Mouse (Mus musculus) midbrain, embryonic 16.5 days (tissue): ENCODE measurements at regions not wholly inside any gene's neighbourhood (a gene's known extent, or its start where the extent isn't known, plus 50 kb on each side); places are given as distances from the start of the nearest gene placed in this dataset.

Experiments
- ATAC-seq: fragments of 200-750 bp; cut with Nextera tagmentation; 2 replicates; pipeline ENCODE4 v1.8.0; 2017; ENCODE audit warnings: moderate TSS enrichment
- H3K27ac ChIP-seq: fragments of 300-500 bp; sonication (generic); 2 replicates; pipeline ENCODE4 v1.5.1; 2014; ENCODE audit warnings: mild to moderate bottlenecking, low read length, mixed read lengths
- H3K27me3 ChIP-seq: fragments of 300-500 bp; sonication (generic); 2 replicates; pipeline ENCODE4 v1.6.1; 2014; ENCODE audit warnings: low read depth, low read length, mixed read lengths; ENCODE audit not compliant: control insufficient read depth, insufficient read depth
- H3K36me3 ChIP-seq: fragments of 300-500 bp; sonication (generic); 2 replicates; pipeline ENCODE4 v1.6.1; 2014; ENCODE audit warnings: mild to moderate bottlenecking, low read length, moderate library complexity, mixed read lengths; ENCODE audit not compliant: control insufficient read depth, insufficient read depth
- H3K4me1 ChIP-seq: fragments of 300-500 bp; sonication (generic); 2 replicates; pipeline ENCODE4 v1.6.1; 2014; ENCODE audit warnings: mild to moderate bottlenecking, low read length, mixed read lengths; ENCODE audit not compliant: control insufficient read depth, insufficient read depth
- H3K4me2 ChIP-seq: fragments of 300-500 bp; sonication (generic); 2 replicates; pipeline ENCODE4 v1.6.1; 2014; ENCODE audit warnings: mild to moderate bottlenecking, low read length, mixed read lengths
- H3K4me3 ChIP-seq: fragments of 300-500 bp; sonication (generic); 2 replicates; pipeline ENCODE4 v1.5.1; 2014; ENCODE audit warnings: low read depth, mild to moderate bottlenecking, low read length, moderate library complexity, mixed read lengths
- H3K9ac ChIP-seq: fragments of 300-500 bp; sonication (generic); 2 replicates; pipeline ENCODE4 v1.6.1; 2014; ENCODE audit warnings: low read depth, low read length, mixed read lengths
- H3K9me3 ChIP-seq: fragments of 300-500 bp; sonication (generic); replicated peaks from 2 replicates; pipeline ENCODE4 v1.6.1; 2014; ENCODE audit warnings: mild to moderate bottlenecking, low read length, mixed read lengths; ENCODE audit not compliant: control insufficient read depth, poor library complexity, severe bottlenecking
- WGBS: fragments of 180-500 bp; shearing (Covaris S2); extraction: QIAGEN DNeasy Blood & Tissue Kit; methylation state at CpG from one replicate; pipeline ENCODE4 v1.1.7; 2014; 5-methylcytosine and 5-hydroxymethylcytosine counted together

GRCm38 (mm10) chr17:84000115-84000514, 152.4 kb upstream of the Haao start:
- Histone ChIP-seq H3K9ac (no peak overlapping the region), H3K27ac (no peak overlapping the region), H3K4me3 (no peak overlapping the region), H3K27me3 (no peaks in the 10 kb centered on the region), H3K36me3 (no peaks in the 10 kb centered on the region), H3K4me2 (no peak overlapping the region), H3K4me1 (no peaks in the 10 kb centered on the region), H3K9me3 (no peaks in the 10 kb centered on the region)
- no peak for ATAC-seq
- 75% methylated on average over 6 of the region's 6 CpGs for WGBS

GRCm38 (mm10) chr17:83998972-83999545, 151.3 kb upstream of the Haao start:
- Histone ChIP-seq H3K4me3 (no peak overlapping the region), H3K36me3 (no peaks in the 10 kb centered on the region), H3K27me3 (no peaks in the 10 kb centered on the region), H3K27ac (no peak overlapping the region), H3K4me2 (no peak overlapping the region), H3K9me3 (no peaks in the 10 kb centered on the region), H3K9ac (no peak overlapping the region), H3K4me1 (no peaks in the 10 kb centered on the region)
- 85% methylated on average over 10 of the region's 10 CpGs for WGBS
- no peak for ATAC-seq

- no peak for ATAC-seq
- no peaks in the 10 kb centered on the region for H3K27me3 ChIP-seq
- H3K9me3 ChIP-seq = no peaks in the 10 kb centered on the region
- H3K36me3 ChIP-seq = no peaks in the 10 kb centered on the region
- 93% methylated on average over 7 of the region's 7 CpGs for WGBS
- H3K4me2 ChIP-seq = no peak overlapping the region
- H3K9ac ChIP-seq = no peak overlapping the region
- H3K4me1 ChIP-seq = no peaks in the 10 kb centered on the region
- no peak overlapping the region for H3K4me3 ChIP-seq
- H3K27ac ChIP-seq = no peak overlapping the region
Observed at GRCm38 (mm10) chr17:83998341-83998740, 150.6 kb upstream of the Haao start.

DNA sequence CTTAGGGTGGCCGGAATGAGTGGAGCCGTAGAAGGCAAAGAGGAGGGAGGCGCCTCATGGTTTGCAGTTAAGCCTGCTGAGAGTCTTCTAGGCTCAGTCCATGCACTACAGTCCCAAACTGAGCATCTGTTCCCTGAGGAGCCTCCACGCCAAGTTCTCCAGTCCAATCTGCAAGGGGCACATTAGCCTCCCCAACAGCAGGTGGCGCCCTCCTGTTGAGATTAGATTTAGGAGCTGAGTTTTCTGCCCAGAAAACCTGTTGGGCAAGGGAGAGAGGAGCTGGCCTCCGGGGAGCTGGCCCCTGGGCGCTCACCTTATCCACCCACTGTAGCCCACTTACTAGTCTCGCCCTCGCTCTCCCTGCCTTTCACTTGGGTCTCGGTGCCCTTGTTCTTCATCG, 150.0 kb upstream of the Haao start:
- no peak overlapping the region for H3K4me2 ChIP-seq
- H3K36me3 ChIP-seq = no peaks in the 10 kb centered on the region
- H3K4me3 ChIP-seq = no peak overlapping the region
- no peak overlapping the region for H3K9ac ChIP-seq
- H3K9me3 ChIP-seq = no peaks in the 10 kb centered on the region
- H3K4me1 ChIP-seq = no peaks in the 10 kb centered on the region
- no peak overlapping the region for H3K27ac ChIP-seq
- no peak for ATAC-seq
- WGBS = 84% methylated on average over 11 of the region's 11 CpGs
- H3K27me3 ChIP-seq = no peaks in the 10 kb centered on the region

GRCm38 (mm10) chr17:83993028-83993427, 145.3 kb upstream of the Haao start:
- no peaks in the 10 kb centered on the region for H3K9me3 ChIP-seq

DNA sequence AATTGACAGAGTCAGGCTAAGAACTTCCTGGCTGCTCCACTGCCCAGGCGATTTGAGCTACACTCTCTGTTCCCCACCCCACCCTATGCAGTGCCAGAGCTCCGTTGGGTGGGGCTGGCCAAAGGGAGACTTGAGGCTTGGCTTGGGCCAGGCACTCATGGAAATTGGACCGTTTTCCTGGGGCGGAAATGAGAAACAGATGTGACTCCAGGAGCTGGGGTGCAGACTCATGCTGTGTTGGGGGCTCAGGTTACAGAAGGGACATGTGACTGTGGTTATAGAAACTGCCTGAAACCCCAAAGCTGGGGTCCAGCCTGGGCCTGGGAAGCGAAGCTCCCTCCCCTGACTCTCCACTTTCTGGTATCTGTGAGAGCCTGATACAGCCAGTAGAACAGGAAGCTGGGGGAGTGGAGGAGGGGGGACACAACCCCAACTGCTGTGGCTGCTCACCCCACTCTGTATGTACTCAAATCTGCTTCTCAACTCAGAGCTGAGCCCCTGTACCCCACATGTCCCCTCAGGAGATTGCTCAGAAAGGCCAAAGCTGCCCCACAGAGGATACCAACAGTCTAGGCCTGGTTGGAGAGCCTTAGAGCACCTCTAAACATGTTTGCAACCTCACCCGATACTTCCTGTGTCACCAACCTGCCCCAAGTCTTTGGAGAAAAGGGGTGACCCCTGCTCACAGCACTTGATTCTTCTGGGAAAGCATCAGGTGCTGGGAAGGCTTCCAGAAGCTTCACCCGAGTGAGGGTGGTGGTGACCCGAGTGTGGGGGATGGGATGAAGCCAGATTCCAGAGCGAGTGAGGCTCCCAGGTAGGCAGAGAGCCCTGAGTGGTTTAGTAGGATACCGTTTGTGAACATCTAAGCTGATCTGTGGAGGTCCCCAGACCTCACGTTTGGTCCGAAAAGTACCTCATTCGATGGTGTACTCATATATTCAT, 142.9 kb upstream of the Haao start:
- Histone ChIP-seq H3K4me1 (no peaks in the 10 kb centered on the region), H3K4me2 (no peak overlapping the region), H3K27me3 (no peaks in the 10 kb centered on the region), H3K9me3 (no peaks in the 10 kb centered on the region), H3K36me3 (no peaks in the 10 kb centered on the region), H3K9ac (no peak overlapping the region), H3K4me3 (no peak overlapping the region), H3K27ac (no peak overlapping the region)
- 78% methylated on average over 13 of the region's 13 CpGs for WGBS
- ATAC-seq = no peak

More at GRCm38 (mm10) chr17:83993028-83993427, 145.3 kb upstream of the Haao start:
- H3K4me1 ChIP-seq = no peaks in the 10 kb centered on the region
- H3K9ac ChIP-seq = no peak overlapping the region
- no peaks in the 10 kb centered on the region for H3K27me3 ChIP-seq
- WGBS = 83% methylated on average over 2 of the region's 2 CpGs
- no peak overlapping the region for H3K4me2 ChIP-seq
- H3K27ac ChIP-seq = no peak overlapping the region
- no peaks in the 10 kb centered on the region for H3K36me3 ChIP-seq
- H3K4me3 ChIP-seq = no peak overlapping the region
- no peak for ATAC-seq

DNA sequence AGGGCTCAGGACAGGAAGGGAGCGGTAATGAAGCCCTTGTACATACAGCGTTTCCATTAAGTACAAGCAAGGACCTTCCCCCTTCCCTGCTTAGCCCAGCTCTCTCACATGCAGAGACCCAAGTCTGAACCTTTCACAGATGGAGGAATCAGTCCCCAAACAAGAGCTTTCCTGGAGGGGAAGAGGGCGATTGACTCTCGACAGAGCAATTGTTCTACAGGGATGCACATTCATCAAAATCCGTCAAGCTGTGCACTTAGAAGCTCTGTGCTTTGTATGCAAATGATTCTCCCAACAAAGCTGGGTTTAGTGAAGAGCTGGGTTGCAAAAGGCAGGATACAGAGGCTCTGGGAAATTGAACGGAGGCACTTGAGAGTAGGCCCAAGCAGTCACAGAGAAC, 141.1 kb upstream of the Haao start:
- no peak overlapping the region for H3K4me2 ChIP-seq
- H3K4me1 ChIP-seq = no peaks in the 10 kb centered on the region
- no peaks in the 10 kb centered on the region for H3K9me3 ChIP-seq
- no peak overlapping the region for H3K9ac ChIP-seq
- no peaks in the 10 kb centered on the region for H3K27me3 ChIP-seq
- H3K27ac ChIP-seq = no peak overlapping the region
- H3K4me3 ChIP-seq = no peak overlapping the region
- no peak for ATAC-seq
- WGBS = 19% methylated on average over 6 of the region's 6 CpGs
- H3K36me3 ChIP-seq = no peaks in the 10 kb centered on the region

DNA sequence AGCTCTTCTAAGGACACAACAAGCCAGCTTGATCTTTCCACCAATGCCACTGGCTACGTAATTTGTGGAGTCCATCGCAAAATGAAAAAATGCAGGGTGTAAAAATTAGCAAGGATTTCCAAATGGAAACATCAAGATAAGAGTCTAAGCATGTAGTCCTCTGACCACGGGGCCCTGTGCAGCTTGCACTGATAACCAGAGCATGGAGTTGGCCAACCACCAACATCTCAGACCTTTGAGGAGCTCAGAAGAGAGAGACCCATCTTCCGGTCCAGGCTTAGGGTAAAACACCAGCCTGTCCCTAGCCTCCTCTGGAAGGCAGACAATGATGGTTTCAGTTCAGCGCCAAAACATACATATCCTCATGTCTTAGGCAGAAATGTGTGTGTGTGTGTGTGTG, 140.4 kb upstream of the Haao start:
- no peaks in the 10 kb centered on the region for H3K36me3 ChIP-seq
- H3K4me1 ChIP-seq = no peaks in the 10 kb centered on the region; the same call in 1 of the 2 replicates
- WGBS = 91% methylated on average over 5 of the region's 5 CpGs
- no peak overlapping the region for H3K27ac ChIP-seq
- no peak for ATAC-seq
- H3K27me3 ChIP-seq = no peaks in the 10 kb centered on the region
- H3K9me3 ChIP-seq = no peaks in the 10 kb centered on the region
- no peak overlapping the region for H3K9ac ChIP-seq
- no peak overlapping the region for H3K4me3 ChIP-seq
- no peak overlapping the region for H3K4me2 ChIP-seq

GRCm38 (mm10) chr17:83987683-83988082, 139.9 kb upstream of the Haao start:
- WGBS = 89% methylated on average over 4 of the region's 4 CpGs
- H3K9ac ChIP-seq = no peak overlapping the region
- no peak overlapping the region for H3K27ac ChIP-seq
- H3K4me2 ChIP-seq = no peak overlapping the region
- H3K9me3 ChIP-seq = no peaks in the 10 kb centered on the region
- H3K4me3 ChIP-seq = no peak overlapping the region
- no peak for ATAC-seq
- no peaks in the 10 kb centered on the region for H3K36me3 ChIP-seq
- H3K27me3 ChIP-seq = no peaks in the 10 kb centered on the region
- H3K4me1 ChIP-seq = no peaks in the 10 kb centered on the region; the same call in 1 of the 2 replicates
